Comparison of ENCODE assay signal across 15 mouse cellular contexts in the genomic region with DNA sequence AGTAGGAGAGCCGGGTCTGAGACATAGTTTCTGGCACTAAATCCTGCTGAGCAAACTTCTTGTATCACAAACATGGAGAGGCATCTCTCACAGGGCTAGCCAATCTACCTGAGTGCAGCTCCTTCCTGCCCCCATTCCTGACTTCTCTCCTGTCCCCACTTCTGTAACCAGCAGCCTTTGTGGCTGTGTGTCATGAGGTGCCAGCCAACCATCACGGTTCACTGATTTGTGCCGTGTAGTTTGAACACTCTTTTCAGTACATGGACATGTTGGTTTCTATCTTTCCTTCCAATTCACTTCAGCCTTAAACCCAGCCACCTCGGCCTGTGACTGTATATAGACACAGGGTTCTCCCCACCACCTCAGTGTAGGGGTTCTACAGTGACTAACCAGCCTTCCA.
"Had no signal": no experiment of that assay in that cellular context is flagged by ENCODE, and none has a peak within 500 bp of the region (broad histone marks: within the 10 kb centered on the region; RNA-seq: fewer than 3 reads in every experiment).

No protein-coding gene starts in this region.

- DNase-seq: lung, adult 2 months; lung, postnatal 14 days; lung, postnatal 36 days; right cerebral cortex, postnatal 14 days; thymus, postnatal 25 days; thymus, postnatal 4 days had no signal

- H3K27me3 ChIP-seq: lung, embryonic 15.5 days; midbrain, embryonic 13.5 days; midbrain, embryonic 15.5 days; neural tube, embryonic 12.5 days; stomach, embryonic 15.5 days had no signal

- H3K4me3 ChIP-seq: lung, embryonic 15.5 days; midbrain, embryonic 13.5 days; midbrain, embryonic 15.5 days; neural tube, embryonic 12.5 days; stomach, embryonic 15.5 days had no signal

- H3K4me1 ChIP-seq: stomach, embryonic 15.5 days had no signal

- H3K27ac ChIP-seq: lung, embryonic 15.5 days; macrophage; midbrain, embryonic 13.5 days; midbrain, embryonic 15.5 days; neural tube, embryonic 12.5 days; stomach, embryonic 15.5 days; stomach, postnatal 0 days had no signal

- ATAC-seq: midbrain, embryonic 13.5 days; midbrain, embryonic 15.5 days had no signal

- H3K36me3 ChIP-seq: lung, embryonic 15.5 days; midbrain, embryonic 13.5 days; midbrain, embryonic 15.5 days; neural tube, embryonic 12.5 days; stomach, embryonic 15.5 days had no signal

- H3K9ac ChIP-seq: lung, embryonic 15.5 days; midbrain, embryonic 13.5 days; midbrain, embryonic 15.5 days; neural tube, embryonic 12.5 days; stomach, embryonic 15.5 days had no signal

- H3K4me2 ChIP-seq: lung, embryonic 15.5 days; midbrain, embryonic 11.5 days; midbrain, embryonic 13.5 days; midbrain, embryonic 15.5 days; neural tube, embryonic 12.5 days; stomach, embryonic 15.5 days had no signal

- H3K9me3 ChIP-seq: lung, embryonic 15.5 days; megakaryocyte, embryonic 14.5 days; midbrain, embryonic 13.5 days; midbrain, embryonic 15.5 days; neural tube, embryonic 12.5 days; stomach, embryonic 15.5 days had no signal
